Mouse (Mus musculus): ENCODE data around the gene Cnga2.

- TF ChIP-seq CTCF (conservative IDR thresholded peaks at IDR 0.05; ENCODE audit: low read length), result no peak
- TF ChIP-seq POU5F1 (IDR thresholded peaks at IDR 0.05; ENCODE audit: borderline replicate concordance, low read length), result no peak
- TF ChIP-seq NANOG (IDR thresholded peaks at IDR 0.05; ENCODE audit: borderline replicate concordance, low read length), result no peak
Measured at GRCm38 (mm10) chrX:72047918-72048317, 56.3 kb downstream of the Cnga2 start.

All from E14TG2a.4 (cell line).